Comparison of ENCODE assay signal across 11 mouse cellular contexts in the genomic region with DNA sequence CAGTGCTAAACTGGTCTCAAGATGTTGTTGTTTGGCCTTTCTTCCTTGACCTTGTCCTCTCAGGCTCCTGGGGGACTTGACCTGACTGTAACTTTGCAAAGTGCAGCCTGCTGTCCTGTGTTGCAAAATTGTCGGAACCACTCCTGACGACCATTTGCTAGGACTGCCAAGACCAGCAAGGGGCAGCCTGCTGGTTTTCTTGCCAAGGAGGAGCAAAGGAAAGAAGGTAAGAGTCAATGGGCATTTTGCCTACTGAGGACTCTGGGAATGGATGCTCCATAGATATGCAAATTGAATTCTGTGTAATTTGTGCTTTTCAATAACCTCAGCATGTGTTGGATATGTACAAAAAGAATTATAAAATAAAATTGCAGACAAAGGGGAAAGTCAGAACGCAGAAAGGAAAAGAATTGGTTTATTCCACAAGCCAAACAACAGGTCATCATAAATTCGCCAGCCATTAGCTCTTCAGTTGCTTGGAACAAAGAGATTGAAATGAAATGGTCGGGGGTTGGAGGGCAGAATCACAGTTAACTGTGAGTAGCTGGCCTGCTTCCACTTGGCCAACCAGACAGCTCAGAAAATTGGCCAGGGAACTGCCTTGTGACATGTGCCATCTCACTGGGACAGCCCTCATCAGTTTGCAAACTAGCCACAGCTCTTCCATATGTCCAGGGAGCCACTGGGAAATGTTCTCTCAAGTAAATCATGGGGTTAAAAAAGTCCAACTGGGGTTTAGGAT.
DNase-seq lines count a peak whose midpoint lies in the region; ATAC-seq and TF ChIP-seq lines count a peak whose summit lies in the region.
"Had no signal": no experiment of that assay in that cellular context is flagged by ENCODE, and none has a peak within 500 bp of the region (broad histone marks: within the 10 kb centered on the region; RNA-seq: fewer than 3 reads in every experiment).

No protein-coding gene starts in this region.

- WGBS in heart, adult 2 months, result 69% methylated on average over 5 of the region's 5 CpGs
- WGBS in hindbrain, postnatal 0 days, result 34% methylated on average over 5 of the region's 5 CpGs

- intact Hi-C loops in heart, adult 2 months (cut with DNase I), result no loop called here
- intact Hi-C loops in heart, postnatal 14 days (cut with DNase I), result no loop called here

- TF ChIP-seq POLR2A in heart, adult 2 months (IDR thresholded peaks at IDR 0.05; ENCODE audit: insufficient read depth, low read depth, low read length), result no peak

- no peak for TF ChIP-seq CTCF in heart, adult 2 months (IDR thresholded peaks at IDR 0.05)
- TF ChIP-seq CTCF in hindbrain, postnatal 0 days (IDR thresholded peaks at IDR 0.05; ENCODE audit: low read depth), result no peak

- ATAC-seq in hindbrain, postnatal 0 days, result peak; percentile 90
- ATAC-seq in activated CD4-positive, CD25-positive, alpha-beta regulatory T cell, adult 4 months, result no peak

- no peaks in the 10 kb centered on the region for H3K4me1 ChIP-seq in heart, adult 2 months (ENCODE audit: control insufficient read depth, insufficient read depth, low read length)
- 0 out of 2 replicates have a peak, but pooled peaks cover 11% of the 10 kb centered on the region for H3K4me1 ChIP-seq in hindbrain, postnatal 0 days (ENCODE audit: insufficient read depth, low read length)
- H3K4me1 ChIP-seq: limb, embryonic 13.5 days had no signal

- H3K9me3 ChIP-seq in hindbrain, postnatal 0 days (ENCODE audit: low read length), result no peaks in the 10 kb centered on the region
- H3K9me3 ChIP-seq: limb, embryonic 13.5 days had no signal

- peak; percentile 20 to 24 for DNase-seq in heart, adult 2 months
- DNase-seq in heart, postnatal 14 days, result no peak
- DNase-seq in ovary, postnatal 14 days (ENCODE audit: low spot score), result peak; percentile 2
- DNase-seq in ovary, postnatal 10 days (ENCODE audit: low spot score), result no peak
- peak; percentile 19 for DNase-seq in cerebellum, adult 11-12 months
- peak; percentile 89 for DNase-seq in hindbrain, postnatal 0 days (ENCODE audit: low spot score)
- no peak for DNase-seq in layer of hippocampus, adult 18-20 months (ENCODE audit: low spot score in 2 of 2)
- DNase-seq: thymus, postnatal 14 days had no signal

- no peaks in the 10 kb centered on the region for H3K79me2 ChIP-seq in heart, adult 2 months (replicated peaks; ENCODE audit: control insufficient read depth, insufficient read depth, low read length)

- no peaks in the 10 kb centered on the region for H3K36me3 ChIP-seq in heart, adult 2 months (ENCODE audit: control insufficient read depth, insufficient read depth, low read length)
- no peaks in the 10 kb centered on the region for H3K36me3 ChIP-seq in hindbrain, postnatal 0 days (ENCODE audit: insufficient read depth, low read length)
- H3K36me3 ChIP-seq: limb, embryonic 13.5 days had no signal

- TF ChIP-seq EP300 in heart, adult 2 months (IDR thresholded peaks at IDR 0.05; ENCODE audit: insufficient read depth, low read depth, low read length), result no peak

- no peak overlapping the region for H3K9ac ChIP-seq in heart, adult 2 months (ENCODE audit: low read depth, low read length)
- no peak overlapping the region for H3K9ac ChIP-seq in hindbrain, postnatal 0 days (replicated peaks; ENCODE audit: low read length)
- H3K9ac ChIP-seq: limb, embryonic 13.5 days had no signal

- H3K4me3 ChIP-seq in heart, adult 2 months, result no peak overlapping the region
- no peak overlapping the region for H3K4me3 ChIP-seq in hindbrain, postnatal 0 days (ENCODE audit: low read length)
- H3K4me3 ChIP-seq: erythroblast, embryonic 14.5 days; limb, embryonic 13.5 days had no signal

- H3K27ac ChIP-seq in heart, adult 2 months, result no peak overlapping the region
- H3K27ac ChIP-seq in hindbrain, postnatal 0 days, result peak overlapping the region; percentile 41; the same call in 1 of the 2 replicates
- H3K27ac ChIP-seq: limb, embryonic 13.5 days had no signal

- no peaks in the 10 kb centered on the region for H3K27me3 ChIP-seq in heart, adult 2 months (ENCODE audit: control insufficient read depth, insufficient read depth, low read length)
- H3K27me3 ChIP-seq in hindbrain, postnatal 0 days (ENCODE audit: insufficient read depth, low read length), result no peaks in the 10 kb centered on the region
- H3K27me3 ChIP-seq: limb, embryonic 13.5 days had no signal

- no peak overlapping the region for H3K4me2 ChIP-seq in hindbrain, postnatal 0 days (ENCODE audit: low read depth, low read length)
- H3K4me2 ChIP-seq: limb, embryonic 13.5 days had no signal

Comparison
In these comparisons a context has a peak if more than half of its experiments do, and no peak if none do; other contexts are left out.
1. DNase-seq: peak in heart, adult 2 months (2 of 2), ovary, postnatal 14 days (single experiment), cerebellum, adult 11-12 months (single experiment) and hindbrain, postnatal 0 days (single experiment); none in heart, postnatal 14 days (0 of 2), ovary, postnatal 10 days (single experiment) and layer of hippocampus, adult 18-20 months (0 of 2).